Mouse (Mus musculus) urinary bladder, adult 18-20 months (tissue): ENCODE measurements at regions not wholly inside any gene's neighbourhood (a gene's known extent, or its start where the extent isn't known, plus 50 kb on each side); places are given as distances from the start of the nearest gene placed in this dataset.
A peak's percentile ranks its signal among the peaks of the same experiment; 100 is the strongest.

Source experiments
- DNase-seq, 2 experiments: peaks; one replicate each; pipeline ENCODE4 v3.0.0; 2022; ENCODE audit warnings: low spot score in 2 of 2, mixed read lengths in 2 of 2

DNA sequence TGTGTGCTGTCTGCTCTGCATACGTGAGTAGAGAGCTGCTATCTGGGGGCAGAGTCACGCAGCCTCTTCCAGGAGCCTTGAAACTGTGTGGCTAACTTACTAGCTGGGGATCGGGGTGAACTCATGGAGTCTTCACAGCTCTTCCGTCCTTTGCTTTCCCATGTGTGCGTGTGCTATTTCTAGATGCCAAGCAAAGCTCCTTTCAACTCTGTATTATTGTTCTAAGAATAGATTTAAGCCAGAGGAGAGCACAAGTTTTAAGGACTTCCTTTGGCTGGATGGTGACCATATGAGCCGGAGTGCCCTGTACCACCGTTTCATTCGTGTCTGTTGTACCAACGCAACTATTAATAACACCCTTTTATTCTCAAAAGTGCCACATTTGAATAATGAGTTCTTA, 254.0 kb downstream of the Gm12728 start:
- no peak for DNase-seq

DNA sequence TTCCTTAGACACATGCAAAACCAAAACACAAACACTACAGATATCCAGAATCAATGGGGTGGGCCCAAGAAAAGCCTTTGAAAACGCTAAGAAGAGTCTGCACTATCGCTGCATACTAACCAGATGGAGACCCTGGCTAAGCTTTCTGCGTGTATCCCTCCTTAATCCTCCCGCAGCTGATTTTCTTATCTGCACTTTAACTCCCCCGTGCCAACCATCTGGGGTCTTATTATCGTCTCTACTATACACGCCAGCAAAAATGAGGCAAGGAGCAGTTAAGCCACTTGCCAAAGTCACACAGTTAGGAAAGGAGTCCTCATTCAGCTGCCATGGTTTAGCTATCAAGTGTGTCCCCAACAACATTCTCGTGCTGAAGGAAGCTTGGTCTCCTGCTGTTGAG, 258.4 kb downstream of the Gm12728 start:
- DNase-seq = no peak

DNA sequence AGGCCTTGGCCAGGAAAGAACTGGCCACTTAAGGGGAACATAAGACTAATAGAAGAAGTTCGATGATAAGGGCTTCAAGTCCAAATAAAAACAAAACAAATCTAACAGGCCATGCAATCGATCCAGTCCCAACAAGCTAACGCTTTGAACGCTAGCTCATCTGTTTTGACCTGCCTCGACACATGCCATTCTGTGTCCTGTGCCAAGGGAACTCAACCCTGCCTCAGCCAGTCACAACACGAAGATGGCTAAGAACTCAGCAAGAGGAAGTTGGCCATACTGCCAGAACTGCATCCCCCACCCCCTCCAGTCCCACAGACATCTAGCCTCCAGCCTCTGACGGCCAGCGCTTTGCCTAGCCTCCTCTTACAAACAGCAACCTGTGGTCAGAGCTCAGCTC, 259.1 kb downstream of the Gm12728 start:
- DNase-seq = peak in 1 of 2 experiments; percentile 52

DNA sequence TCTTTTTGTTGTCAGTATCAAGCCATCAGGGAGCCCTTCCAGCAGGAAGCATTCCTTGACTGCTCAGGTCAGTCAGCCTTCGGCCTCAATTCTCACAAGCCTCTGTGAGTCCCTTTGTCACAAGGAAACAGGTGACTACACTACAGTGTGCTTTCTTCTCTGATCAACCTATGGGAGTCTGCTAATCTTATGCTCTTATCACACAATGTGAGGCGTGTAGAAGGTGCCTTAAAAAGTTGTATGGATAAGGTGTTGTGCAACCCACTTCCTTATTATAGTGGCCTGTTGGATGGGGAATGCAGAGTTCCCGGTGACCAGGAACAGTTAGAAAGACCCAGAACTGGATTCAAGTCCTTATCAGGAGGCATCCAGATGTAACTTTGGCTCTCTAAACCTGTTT, 260.2 kb downstream of the Gm12728 start:
- DNase-seq = no peak

DNA sequence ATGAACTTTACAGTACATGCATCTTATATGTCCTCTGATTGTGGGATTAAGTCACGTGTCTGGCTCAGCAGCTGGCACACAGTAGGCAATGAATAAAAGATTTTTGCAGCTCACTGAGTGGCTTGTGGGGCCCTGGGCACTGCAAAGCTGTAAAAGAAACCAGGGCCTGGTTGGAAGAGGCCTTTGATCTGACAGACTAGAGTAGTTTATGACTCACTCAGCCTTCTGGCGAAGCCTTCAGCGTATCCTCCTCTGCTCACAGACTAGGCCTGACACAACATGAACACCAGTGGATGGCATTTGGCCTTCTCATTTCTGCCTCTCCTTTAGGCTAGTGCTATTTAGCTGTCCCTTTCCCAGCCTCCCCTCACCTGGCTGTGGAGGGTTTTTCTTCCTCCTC, 260.6 kb downstream of the Gm12728 start:
- no peak for DNase-seq

DNA sequence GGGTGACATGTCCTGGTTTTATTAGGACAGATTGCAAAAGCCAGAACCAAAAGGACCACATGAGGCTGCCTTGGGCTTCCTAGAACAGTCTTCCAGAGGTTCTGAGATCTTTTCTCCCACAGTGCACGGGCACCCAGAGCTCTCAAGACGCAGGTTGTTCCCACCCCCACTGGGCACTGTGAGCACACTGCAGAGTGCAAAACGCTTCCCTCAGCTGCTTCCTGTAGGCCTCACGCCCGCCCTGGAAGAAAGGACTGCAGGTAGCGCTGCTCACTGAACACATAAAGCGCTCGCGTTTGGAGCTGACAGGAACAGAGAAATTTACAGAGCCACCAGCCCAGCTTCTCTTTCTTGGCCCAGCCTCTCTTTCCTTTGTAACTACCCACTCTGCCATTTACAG, 262.5 kb upstream of the Usp24 start:
- no peak for DNase-seq

DNA sequence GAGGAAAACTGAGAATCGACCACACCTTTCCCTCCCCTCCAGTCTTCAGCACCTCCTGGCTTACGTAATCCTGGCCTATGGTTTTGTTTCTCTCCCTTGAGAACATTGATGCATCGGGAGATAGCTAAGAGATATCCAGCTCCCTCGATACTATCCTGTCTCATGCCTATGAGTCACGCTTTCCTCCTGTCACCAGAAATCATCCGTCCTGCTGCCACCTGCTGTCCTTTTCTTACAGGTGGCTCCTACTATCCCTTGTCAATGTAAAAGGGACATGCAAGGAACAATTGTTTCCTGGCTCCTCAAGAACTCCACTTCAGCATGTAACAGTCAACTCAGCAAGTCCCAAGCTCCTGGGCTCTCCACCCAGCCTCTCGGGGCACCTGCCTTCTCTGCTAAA, 261.7 kb upstream of the Usp24 start:
- peak in 1 of 2 experiments; percentile 25 for DNase-seq

DNA sequence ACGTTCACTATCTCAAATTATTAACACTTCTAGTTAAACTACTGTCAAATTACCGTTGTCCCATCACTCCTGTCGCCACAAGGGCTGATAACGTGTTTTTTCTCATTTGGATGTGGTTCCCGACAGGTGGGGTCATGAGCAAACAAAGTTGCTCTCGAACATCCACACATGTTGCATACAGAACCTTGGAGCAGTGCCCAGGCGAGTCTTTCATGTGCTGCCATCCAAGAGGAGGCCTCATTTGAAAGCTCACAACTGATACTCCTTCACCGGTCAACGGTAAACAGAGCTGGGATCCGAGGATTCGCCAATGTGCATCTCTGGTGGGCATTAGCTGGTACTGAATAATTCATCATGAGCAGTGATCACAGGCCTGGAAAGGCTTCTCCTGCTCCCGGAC, 253.4 kb upstream of the Usp24 start:
- DNase-seq = no peak

DNA sequence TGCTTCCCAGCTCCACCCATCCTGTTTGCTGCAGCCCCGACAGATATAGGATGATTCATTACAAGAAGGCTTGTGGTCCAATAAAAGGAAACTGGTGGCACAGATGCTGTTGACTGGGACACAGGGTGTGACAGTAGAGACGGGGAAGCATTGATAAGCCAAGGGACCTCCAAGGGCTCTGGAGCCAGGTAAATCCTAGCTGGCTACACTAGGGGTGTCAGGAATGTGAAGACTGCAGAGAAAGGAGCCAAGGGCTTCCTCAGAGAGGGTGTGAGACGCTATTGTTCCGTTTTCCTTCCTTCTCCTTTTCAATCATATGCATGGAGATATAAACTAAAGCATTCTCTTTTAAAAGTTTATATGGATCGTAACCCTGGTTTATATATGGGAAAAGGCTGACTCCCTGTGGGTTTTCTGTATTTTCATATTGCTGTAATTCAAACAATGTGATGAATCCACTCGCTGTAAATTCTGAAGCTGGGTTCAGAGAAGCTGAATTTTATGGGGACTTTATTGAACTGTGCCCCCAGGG, 252.1 kb upstream of the Usp24 start:
- DNase-seq = no peak

DNA sequence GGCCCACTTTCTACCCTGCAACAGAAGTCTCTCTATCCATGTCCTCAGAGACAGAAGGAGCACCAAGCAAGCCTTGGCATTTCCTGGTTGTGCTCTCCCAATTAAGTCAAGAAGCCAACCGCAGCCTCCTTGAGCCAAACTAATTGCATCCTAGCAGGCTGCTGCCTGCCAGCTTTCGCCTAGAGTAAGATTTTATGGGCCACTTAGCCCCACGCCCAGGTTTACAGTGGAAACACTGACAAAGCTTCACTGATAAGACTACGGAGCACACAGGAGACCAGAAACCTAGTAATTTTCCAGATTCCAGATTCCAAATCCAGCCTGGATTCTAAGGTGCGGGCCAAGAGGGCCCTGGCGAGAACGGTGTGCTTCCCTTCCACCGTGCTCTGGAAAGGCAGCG, 249.0 kb upstream of the Usp24 start:
- peak; percentile 29 to 63 for DNase-seq

DNA sequence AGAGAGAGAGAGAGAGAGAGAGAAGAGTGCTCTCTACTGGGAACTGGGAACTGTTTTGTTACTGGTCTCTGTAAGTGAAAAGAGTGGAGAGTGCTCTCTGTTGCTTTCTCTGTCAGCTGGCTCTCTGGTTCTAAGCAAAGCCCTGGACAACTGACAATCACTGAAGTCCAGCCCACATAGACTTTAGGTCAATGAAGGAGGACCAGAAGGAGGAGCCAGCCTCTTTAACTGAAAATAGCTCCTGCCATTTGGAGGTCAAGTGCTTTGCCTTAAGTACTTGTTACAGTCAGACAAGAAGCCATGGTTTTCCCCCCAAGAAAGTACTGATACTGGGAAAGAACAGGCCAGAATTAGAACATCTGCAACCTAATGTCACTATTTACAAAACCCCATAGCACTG, 232.5 kb upstream of the Usp24 start:
- no peak for DNase-seq

DNA sequence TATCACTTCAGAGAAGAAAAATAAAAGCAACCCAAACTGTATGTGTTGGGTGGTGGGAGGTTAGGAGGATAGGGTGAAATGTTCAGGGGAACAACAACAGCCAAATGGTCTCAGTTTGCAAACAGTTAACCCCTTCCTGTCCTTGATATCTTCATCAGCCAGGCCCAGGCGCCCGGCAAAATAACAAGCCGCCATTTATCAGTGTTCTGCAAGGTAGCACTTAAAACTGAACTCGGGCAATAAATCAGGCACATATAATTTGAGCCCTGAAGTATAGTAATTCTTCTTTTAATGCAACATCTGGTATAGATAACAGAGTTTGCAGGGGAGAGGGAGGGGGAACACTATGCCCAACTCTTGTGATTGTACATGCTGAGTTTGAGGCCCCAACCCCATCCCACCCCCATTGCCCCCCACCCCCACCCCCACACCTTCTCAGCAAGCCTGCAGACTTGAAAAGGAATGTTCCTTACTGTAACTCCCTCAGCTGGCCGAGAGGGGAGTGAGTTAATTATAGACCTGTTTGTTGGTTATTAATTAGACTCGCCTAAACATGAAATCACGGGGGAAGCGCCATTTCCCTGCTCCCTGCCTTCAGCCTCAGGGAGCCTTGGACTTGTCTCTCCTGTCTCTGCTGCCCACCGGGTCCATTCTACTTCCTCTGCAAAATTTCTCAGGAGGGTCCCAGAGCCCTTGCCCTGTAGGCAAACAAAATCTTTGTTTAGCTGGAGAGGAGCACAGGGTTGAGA, 223.9 kb upstream of the Usp24 start:
- no peak for DNase-seq

DNA sequence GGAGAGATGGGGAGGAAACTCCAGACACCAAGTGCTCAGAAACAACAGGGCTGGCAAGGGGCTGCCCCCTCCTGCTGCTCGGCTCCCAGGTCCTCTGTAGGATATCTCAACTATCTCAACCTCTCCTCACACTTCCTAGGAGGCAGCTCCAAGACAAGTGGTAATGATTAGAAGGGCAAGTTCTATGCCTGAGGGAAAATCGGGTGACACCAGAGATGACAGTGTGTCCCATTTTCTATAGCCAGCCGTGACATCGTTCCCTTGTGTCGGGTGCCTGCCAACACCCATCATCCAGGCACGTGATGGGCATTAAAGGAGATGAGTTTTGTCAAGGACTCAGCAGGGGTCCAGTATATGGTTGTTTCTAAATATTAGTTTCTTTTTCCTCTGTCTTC, 223.3 kb upstream of the Usp24 start:
- DNase-seq = no peak

DNA sequence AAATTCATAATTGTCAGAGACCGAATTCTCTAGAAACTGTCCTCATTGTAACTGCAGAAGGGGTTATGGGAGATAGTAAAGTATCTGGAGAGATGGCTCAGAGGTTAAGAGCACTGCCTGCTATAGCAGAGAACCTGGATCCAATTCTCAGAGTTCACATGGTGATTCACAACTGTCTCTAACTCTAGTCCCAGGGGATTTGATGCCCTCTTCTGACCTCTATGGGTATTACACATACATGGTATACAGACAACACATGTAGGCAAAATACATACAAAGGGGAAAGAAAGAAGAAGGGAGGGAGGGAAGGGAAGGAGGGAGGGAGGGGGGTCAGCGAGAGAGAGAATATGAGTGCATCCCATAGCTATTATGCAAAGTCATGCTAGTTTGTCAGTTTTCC, 222.8 kb upstream of the Usp24 start:
- DNase-seq = no peak

DNA sequence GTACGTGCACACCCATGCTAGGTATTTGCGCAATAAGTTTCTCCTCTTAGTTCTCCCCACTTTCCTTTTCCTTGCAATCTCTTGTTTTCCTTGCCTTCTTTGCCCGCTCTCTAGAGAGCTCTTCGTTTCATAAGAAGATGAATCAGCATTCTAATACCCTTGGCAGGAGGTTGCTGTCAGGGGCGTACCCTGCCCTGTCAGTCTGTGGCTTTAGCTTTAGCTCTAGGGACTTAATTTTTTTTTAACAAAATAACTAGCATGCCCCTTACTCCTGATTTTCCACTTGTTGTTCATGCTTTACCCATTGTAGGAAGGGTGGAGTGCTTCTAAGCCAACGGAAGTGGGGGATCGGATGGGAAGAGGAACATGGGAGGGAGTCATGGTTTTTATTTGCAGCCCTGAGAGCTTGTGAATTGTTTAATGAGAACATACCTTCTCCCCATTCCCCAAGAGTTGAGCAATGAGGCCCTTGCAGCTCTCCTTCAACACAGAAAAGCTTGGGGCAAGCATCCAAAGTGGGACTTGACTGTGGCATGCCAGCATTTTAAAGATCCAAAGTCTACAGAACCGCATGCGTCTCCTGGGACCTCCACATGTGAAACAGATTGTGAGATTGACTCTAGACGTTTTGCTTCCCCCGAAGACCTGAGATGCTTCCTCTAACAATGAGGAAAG, 221.0 kb upstream of the Usp24 start:
- no peak for DNase-seq

DNA sequence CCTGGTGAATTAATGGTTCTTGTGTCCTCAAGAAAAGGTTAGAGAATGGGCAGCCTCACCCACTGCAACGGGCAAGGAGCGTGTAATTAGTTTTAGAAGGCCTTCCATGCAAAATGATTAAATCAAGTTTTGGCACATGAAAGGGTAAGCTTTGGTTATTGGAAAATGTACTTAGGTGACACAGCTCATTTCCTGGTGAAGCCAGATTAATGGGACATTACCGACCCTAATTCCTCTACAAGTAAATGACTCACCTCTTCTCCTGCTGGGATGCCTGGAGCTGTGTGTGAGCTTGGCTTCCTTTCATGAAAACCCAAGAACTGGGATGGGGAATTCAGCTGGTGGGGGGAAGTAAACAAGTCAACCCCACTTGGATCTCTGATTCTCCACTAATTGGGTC, 219.9 kb upstream of the Usp24 start:
- DNase-seq = no peak

DNA sequence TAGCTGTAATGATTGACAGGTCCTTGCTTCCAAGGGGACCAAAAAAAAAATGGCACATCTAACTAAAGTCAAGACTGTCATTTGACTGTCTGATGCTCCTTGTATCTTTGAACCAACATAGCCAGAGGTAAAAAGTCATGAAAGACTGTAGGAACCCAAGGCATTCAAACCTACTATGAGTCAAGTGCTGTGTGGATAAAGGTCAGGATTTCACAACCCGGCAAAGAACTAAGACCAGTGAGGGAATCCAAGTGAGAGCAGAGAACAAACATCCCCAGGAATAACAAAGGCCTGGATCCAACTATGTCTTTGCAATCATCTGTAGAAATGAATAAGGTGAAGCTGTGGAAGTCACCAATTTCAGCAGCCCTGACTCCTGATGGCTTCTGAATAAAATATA, 218.2 kb upstream of the Usp24 start:
- no peak for DNase-seq

DNA sequence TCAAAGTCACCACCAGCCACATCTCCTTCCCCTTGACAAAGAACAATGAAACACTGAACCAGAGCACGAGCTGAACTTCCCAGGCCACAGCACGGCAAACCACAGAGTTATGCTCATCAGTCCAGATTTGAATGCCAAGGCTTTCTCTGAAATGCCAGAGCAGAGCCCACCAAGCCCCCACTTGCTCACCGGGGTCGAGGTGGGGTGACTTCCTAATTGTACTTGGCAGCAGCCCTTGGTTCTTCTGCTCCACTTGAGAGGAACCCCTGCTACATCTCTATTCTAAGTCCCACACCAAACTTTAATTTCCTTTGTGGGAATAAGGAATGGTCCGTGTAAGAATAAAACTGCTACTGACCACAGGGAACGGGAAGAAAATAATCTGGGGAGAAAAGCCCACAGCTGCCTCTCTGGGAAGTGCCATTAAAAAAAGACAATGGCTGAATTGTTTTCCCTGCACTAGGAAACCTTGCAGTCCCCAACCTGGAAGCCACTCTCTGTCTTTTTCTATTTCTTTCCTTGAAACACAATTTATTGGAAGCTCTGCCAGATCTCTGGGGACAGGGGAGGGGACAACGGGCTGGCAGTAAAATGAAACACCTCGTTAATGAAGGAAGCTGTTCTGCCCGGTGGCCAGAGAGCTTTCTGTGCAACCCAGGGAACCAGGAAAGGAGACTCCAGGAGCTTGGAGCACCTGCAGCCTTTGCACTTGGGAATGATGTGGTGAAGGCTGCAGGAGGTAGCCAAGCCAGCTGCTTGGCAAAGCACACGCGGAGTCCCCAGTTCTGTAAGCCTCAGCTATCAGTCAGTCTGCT, 215.6 kb upstream of the Usp24 start:
- no peak for DNase-seq

DNA sequence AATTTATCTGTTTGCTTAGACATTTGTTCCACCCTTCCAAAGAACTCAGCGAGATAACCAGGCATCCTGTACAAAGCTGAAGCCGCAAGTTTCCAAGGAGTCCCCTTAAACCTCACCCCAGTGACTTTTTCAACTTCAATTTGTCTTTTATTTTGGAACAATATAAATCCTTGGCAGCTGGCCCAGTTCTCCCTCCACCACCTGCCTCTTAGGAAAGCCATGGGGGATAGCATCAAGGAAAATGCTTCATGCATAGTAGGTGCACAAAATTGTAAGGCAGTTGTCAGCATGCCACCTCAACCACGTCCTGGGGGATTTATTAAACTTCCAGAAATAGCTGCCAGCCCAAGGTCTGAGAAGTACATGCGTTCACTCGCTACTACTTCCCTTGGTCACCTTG, 214.1 kb upstream of the Usp24 start:
- DNase-seq = no peak

DNA sequence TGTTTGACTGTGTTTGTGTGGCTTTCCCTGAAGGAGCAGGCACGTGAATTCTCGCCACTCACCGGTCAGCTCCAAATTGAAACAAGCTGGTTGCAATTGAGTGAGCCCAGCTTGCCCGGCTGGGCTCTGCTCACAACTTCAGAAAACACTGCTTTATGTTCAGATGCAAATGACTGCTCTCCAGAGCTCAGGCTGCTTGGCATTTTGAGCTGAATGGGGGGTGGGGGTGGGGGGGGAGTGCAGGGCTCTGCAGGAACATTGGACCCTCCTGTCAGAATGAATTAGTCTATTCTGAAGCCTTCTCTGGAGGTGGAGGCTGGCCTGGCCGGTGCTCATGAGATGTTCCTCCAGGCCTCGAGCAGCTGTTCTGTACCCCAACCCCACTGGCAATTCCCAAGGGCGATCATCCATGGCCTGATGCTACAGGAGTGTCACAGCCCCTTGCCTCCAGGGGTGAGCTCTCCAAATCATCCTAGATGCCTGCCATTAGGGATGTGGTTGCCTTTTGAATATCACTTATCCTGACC, 213.5 kb upstream of the Usp24 start:
- DNase-seq = no peak

DNA sequence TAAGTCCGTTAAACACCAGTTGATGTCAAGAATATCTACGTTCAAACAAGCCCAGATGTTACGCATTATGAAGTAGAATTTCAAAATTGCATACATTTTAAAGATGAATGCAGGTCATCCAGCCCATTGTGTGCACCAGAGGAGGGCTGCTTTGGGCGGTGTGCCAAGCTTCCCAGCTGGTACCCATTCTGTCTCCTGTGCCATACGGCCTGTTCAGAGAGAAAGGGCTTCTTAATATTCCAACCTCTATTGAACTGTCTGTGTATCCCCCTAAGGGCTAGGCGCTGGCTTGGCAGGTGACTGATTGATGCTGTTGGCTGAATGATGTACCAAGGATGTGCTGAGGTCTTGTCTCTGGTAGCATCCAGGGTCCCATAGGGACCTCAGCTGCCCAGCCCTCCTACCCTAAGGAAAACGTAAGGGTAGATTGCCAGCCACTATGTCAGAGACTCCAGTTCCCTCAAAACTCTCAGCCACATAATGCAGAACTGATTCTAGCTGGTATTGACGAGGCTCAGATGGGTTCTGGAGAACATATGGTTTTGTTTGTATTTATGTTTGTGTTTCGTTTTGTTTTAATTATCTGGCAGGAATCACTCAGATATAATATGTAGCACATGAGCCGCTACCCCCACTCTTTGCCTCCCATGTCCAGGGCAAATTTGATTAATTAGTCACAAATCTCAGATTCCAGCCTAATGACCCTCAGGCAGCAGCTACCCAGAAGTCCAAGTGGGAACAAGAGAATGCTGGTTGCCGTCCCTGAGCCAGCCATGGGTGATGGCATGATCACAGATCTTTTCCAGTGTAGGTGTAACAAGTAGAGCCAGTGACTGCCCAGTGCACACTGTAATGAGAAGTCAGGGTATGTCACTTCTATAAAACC, 212.0 kb upstream of the Usp24 start:
- DNase-seq = no peak
